Mouse (Mus musculus) MEL-GATA-1-ER (cell line): Measurements from ENCODE around the gene Ggt5.

Experiments used
- DNase-seq: peaks from one replicate; pipeline ENCODE4 v3.0.0-alpha.2; 2012; ENCODE audit warnings: low read depth; ENCODE audit errors: extremely low read depth

The Ggt5 gene

GRCm38 (mm10) chr10:75625920-75626319, 36.8 kb downstream of the Ggt5 start:
- no peak for DNase-seq

GRCm38 (mm10) chr10:75626991-75627390, 37.9 kb downstream of the Ggt5 start:
- DNase-seq = no peak

- no peak for DNase-seq
Observed at GRCm38 (mm10) chr10:75627490-75627889, 38.4 kb downstream of the Ggt5 start.

GRCm38 (mm10) chr10:75632633-75633032, 43.5 kb downstream of the Ggt5 start:
- DNase-seq = no peak

- no peak for DNase-seq
Observed at GRCm38 (mm10) chr10:75633048-75633447, 43.9 kb downstream of the Ggt5 start.

GRCm38 (mm10) chr10:75633576-75634139, 44.5 kb downstream of the Ggt5 start:
- DNase-seq = no peak

- DNase-seq = no peak
Observed at GRCm38 (mm10) chr10:75634610-75635009, 45.5 kb downstream of the Ggt5 start.

- DNase-seq = no peak
Observed at GRCm38 (mm10) chr10:75635019-75635692, 46.0 kb downstream of the Ggt5 start.

- DNase-seq = peak; percentile 46
Observed at GRCm38 (mm10) chr10:75635693-75636055, 46.5 kb downstream of the Ggt5 start.

- DNase-seq = no peak
Observed at GRCm38 (mm10) chr10:75636084-75636786, 47.1 kb downstream of the Ggt5 start.

GRCm38 (mm10) chr10:75637711-75638110, 48.6 kb downstream of the Ggt5 start:
- DNase-seq = no peak

GRCm38 (mm10) chr10:75641721-75642222, 52.6 kb downstream of the Ggt5 start:
- DNase-seq = no peak

- DNase-seq = no peak
Observed at GRCm38 (mm10) chr10:75642436-75642835, 53.3 kb downstream of the Ggt5 start.

GRCm38 (mm10) chr10:75642891-75643290, 53.8 kb downstream of the Ggt5 start:
- DNase-seq = no peak

GRCm38 (mm10) chr10:75643741-75644343, 54.7 kb downstream of the Ggt5 start, which contains the start of gene Susd2:
Susd2 (minus strand) TSS chr10:75644008.
- no peak for DNase-seq

GRCm38 (mm10) chr10:75645616-75646015, 56.5 kb downstream of the Ggt5 start:
- DNase-seq = no peak

- DNase-seq = no peak
Observed at GRCm38 (mm10) chr10:75646406-75646805, 57.3 kb downstream of the Ggt5 start.

GRCm38 (mm10) chr10:75647362-75647761, 58.2 kb downstream of the Ggt5 start:
- no peak for DNase-seq

GRCm38 (mm10) chr10:75648091-75648490, 59.0 kb downstream of the Ggt5 start:
- no peak for DNase-seq

GRCm38 (mm10) chr10:75649001-75649400, 59.9 kb downstream of the Ggt5 start:
- DNase-seq = no peak

GRCm38 (mm10) chr10:75649406-75649995, 60.4 kb downstream of the Ggt5 start:
- no peak for DNase-seq
